Mouse (Mus musculus) heart, adult 2 months (tissue): ENCODE data around the gene Wdr75.

ENCODE experiments used
- CTCF ChIP-seq: fragments of 200-600 bp; IDR thresholded peaks from 2 replicates; pipeline ENCODE4 v1.8.1; 2022; ENCODE audit warnings: antibody characterized with exemption, mild to moderate bottlenecking, moderate library complexity
- EP300 ChIP-seq: fragments of 200-500 bp; IDR thresholded peaks from 2 replicates; pipeline ENCODE4 v1.6.1; 2011; ENCODE audit warnings: low read depth, low read length, control low read depth; ENCODE audit not compliant: insufficient read depth
- POLR2A ChIP-seq: fragments of 200-500 bp; IDR thresholded peaks from 2 replicates; pipeline ENCODE4 v1.6.1; 2011; ENCODE audit warnings: mild to moderate bottlenecking, low read depth, low read length, control low read depth; ENCODE audit not compliant: insufficient read depth

DNA sequence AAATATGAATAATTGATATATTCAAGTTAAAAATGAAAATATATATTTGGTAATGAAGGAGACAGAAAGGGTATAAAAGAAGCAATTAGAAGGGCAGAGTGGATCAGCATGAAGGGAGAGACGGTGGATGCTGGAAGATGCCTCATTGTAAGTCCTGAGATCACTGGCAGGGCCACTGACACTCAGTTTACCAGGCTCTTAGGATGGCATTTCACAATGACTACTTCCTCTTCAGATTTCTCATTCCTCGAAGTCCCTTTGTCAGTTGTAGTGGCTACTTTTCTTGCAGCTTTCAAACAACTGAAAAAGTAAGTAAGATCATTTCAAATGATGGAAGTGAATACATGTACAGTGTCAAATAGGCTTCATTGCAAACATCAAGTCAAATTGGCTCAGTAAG is 31.2 kb downstream of the Wdr75 start:
- no peak for TF ChIP-seq POLR2A
- TF ChIP-seq CTCF = no peak
- no peak for TF ChIP-seq EP300
